Mouse (Mus musculus) thymus, adult 18-20 months (tissue): ENCODE measurements around the gene Gm6614.
"Not testable (repeated sequence)": the region's sequence is repeated elsewhere in the genome, so short reads cannot be mapped to it uniquely, and the experiment has no call there.

Source experiments
- DNase-seq, 2 experiments: peaks; one replicate each; pipeline ENCODE4 v3.0.0; 2022; ENCODE audit warnings: mixed read lengths in 2 of 2

The Gm6614 gene

DNA sequence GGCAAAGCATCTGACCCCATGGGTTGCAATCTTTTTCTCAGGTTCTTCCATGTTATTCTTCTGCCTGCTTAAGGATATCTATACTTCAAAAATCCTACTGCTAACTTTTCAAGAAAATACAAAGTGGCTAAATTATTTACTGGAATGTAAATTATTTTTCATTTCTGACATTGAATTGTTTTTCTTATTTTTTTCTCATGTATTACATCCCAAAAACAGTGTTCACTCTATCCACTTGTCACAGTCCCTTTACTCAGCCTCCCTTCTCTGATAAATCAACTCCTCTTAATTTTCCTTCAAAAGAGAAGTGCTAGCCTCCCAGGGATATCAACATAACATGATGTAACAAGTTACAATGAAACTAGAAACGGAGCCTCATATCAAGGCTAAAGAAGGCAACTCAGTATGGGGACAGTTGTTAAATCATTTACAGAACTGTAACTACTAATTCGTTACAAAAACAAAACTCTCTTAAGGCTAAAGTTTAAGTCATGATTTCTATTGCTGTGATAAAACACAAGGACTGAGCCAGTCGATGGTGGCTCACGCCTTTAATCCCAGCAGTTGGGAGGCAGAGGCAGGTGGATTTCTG is at the start of gene Gm6614:
Gm6614 (minus strand) TSS at position 51 of the 592 bp plus-strand sequence.
- no peak for DNase-seq

DNA sequence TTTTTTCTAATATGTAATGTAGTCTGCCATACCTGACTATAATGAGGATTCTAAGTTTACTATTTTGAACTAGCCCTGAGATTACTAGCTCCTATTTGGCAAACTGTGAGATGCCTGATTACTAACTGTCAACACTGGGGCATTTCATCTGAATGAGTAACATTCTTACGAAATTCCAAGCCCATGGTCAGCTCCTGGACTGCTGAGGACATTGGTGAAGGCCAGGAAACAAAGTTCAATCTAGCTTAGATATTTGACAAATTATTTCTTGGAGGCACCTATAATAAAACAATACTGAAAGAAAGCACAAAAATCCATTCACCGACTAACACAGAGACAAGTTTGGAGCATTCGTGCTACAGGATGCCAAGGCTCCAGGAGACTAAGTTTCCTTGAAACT is 47.1 kb upstream of the Gm6614 start:
- DNase-seq = not testable (repeated sequence)

- DNase-seq = no peak
Observed at GRCm38 (mm10) chr6:142047689-142048088, 36.5 kb upstream of the Gm6614 start.

GRCm38 (mm10) chr6:142045746-142046145 is 34.5 kb upstream of the Gm6614 start:
- DNase-seq = no peak

DNA sequence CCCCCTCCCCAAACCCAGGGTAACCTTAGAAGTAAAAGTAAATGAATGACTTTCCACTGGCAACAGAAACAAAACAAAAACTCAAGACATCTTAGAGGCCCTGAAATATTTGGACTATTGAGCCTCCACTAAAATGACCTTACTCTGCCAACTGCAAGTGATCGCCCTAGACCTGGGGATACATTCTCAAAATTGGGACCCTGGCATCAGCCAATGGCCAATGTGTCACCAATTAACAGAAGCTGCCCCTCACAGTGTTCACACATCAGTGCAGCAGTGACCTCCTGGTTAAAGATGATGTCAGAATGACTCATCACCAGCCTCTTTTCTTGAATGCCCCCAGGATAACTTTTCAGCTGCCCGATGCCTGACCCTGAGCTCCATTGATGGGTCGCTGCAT is 30.7 kb upstream of the Gm6614 start:
- DNase-seq = no peak

DNA sequence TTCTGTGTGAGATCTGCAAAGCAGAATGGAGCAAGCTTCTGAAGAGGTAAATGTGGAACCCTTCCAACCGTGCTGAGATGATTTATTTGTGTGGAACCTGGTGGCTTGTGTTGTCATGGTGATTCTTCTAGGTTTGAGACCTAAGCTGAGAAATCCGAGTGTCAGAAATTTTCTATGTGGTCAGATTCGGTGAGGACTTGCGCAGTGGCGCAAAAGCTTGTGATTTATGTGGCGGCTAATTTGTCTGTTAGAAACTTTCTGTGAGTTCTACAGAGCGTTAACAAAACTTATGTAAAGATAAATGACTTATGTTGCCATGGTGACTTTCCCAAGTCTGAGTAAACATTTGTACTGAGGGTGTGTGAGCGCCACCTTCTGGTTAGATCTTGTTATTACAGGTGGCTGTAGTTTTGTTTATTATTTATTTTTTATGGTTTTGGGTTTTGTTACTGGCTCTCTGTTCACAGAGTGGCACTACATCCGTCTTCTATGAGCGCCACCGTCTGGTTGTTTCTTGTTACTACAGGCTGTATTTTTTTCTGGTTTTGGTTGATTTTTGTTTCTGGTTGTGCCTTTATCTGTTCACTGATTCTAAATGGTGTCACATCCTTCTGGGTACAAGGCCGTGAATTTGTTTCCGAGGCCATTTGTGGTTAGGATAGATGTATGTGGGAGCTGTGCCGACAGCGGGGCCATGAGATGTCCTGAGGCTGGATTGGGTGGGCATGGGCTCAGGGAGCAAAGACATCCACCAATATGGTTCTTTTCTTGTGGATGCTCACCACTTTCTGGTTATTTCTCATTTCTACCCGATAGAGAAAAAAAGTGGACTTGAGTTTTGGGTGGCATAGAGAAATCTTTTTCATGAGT is 29.3 kb upstream of the Gm6614 start:
- no peak for DNase-seq

- no peak for DNase-seq
Observed at GRCm38 (mm10) chr6:142035771-142036170, 24.6 kb upstream of the Gm6614 start.

GRCm38 (mm10) chr6:142021671-142022070 is 10.5 kb upstream of the Gm6614 start:
- DNase-seq = no peak

- DNase-seq = no peak
Observed at GRCm38 (mm10) chr6:141986772-141987171, 24.4 kb downstream of the Gm6614 start.

DNA sequence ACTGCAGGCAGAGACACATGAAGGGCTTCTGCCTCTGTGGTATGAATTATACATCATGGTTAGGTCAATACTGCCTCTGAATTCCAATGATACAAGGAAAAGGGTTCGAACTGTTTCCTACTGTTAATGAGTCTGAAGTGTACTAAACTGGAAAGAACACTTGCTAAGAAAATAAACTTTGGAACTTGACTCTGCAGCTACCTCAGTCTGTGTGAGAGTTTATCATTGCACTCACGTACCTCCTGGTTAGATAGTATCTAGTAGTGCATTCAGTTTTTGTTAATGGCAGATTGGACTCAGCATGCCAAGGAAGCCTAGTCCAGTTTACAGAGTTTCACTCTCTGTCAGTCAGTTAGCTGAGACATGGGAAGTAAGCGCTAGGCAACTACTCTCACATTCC is 26.6 kb downstream of the Gm6614 start:
- no peak for DNase-seq

DNA sequence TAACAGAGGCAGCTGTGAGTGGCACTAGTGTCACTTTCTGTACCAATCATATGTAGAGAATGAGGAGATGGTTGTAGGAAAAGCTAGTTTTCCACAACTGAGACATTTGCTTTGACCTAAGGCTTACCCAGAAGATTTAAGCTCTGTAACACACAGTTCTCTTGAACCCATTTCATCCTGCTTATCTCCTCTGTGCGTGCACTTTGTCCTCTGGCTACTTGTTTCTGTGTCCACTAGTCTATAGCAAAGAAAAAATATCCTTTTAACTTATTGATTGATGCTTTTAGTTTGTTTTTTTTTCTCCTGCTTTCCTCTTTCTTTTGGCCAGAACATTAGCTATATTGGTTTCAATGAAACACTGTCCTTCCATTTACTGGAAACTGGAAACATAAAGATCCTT is 48.8 kb downstream of the Gm6614 start:
- no peak for DNase-seq

- no peak for DNase-seq
Observed at GRCm38 (mm10) chr6:141961861-141962260, 49.4 kb downstream of the Gm6614 start.

DNA sequence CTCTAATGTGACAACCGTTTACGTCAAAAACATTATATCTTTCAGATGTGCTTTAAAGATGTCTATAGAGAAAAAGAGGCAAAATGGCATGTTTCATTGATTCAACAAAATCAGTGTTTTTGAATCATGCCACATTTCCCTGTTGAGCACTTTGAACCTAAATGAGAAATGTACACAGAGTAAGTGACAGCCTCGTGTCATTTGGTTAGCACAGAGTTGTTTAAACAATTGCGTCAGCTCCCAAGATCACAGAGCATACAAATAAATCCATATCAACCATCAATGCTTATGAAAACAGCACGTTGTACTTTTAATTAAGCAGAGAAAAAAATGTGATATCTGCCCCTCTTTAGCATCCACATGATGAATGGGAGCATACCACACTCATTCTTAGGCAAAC is 50.7 kb downstream of the Gm6614 start:
- no peak for DNase-seq

- no peak for DNase-seq
Observed at GRCm38 (mm10) chr6:141946862-141947261, 64.4 kb downstream of the Gm6614 start, which contains the start of gene Slco1a1. Gene Slco1a1 (minus strand): TSS chr6:141946962.

DNA sequence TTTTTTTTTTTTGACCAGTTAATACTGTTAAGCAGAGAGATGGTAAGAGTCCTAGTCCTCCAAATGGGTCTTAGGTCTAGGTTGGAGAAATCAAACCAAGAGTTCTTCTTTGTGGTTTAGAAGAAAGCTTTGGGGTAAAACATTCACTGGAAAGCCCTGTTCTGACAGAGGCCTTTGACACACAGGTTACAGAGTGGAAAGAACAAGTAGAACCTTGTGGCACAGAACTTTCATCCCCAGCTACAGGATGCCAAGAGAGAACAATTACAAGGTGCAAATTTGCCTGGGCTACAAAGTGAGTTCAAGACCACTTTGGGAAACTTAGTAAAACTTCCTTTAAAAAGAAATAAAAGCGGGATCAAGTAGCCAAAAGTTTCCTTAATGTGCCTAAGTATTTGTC is 70.8 kb downstream of the Gm6614 start:
- DNase-seq = no peak
